Mouse (Mus musculus) thymus, postnatal 36 days (tissue): ENCODE data around the gene Tysnd1.
A peak's percentile ranks its signal among the peaks of the same experiment; 100 is the strongest.

Experiments
- DNase-seq, 2 experiments: peaks; one replicate each; pipeline ENCODE4 v3.0.0; 2022; ENCODE audit warnings: mixed read lengths in 2 of 2

The Tysnd1 gene

DNA sequence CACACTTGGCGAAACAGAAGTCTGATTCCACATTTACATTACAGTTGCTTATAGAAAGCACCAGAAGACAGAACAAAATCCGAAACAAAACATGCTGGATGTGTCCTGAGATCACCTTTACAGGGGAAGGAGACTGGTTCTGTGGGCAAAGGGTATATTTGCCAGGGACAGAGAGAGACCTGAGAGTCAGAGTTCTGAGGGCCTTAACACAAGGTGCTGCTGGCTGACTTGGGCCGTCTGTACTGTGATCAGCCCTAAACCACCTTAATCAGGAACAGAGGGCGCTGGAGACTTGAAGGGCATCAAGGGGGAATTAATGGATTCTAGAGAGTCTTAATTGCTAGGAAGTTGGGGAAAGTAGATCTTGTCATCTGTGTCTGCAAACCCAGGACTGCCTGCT lies 1.8 kb upstream of the Tysnd1 start:
- DNase-seq, result no peak

DNA sequence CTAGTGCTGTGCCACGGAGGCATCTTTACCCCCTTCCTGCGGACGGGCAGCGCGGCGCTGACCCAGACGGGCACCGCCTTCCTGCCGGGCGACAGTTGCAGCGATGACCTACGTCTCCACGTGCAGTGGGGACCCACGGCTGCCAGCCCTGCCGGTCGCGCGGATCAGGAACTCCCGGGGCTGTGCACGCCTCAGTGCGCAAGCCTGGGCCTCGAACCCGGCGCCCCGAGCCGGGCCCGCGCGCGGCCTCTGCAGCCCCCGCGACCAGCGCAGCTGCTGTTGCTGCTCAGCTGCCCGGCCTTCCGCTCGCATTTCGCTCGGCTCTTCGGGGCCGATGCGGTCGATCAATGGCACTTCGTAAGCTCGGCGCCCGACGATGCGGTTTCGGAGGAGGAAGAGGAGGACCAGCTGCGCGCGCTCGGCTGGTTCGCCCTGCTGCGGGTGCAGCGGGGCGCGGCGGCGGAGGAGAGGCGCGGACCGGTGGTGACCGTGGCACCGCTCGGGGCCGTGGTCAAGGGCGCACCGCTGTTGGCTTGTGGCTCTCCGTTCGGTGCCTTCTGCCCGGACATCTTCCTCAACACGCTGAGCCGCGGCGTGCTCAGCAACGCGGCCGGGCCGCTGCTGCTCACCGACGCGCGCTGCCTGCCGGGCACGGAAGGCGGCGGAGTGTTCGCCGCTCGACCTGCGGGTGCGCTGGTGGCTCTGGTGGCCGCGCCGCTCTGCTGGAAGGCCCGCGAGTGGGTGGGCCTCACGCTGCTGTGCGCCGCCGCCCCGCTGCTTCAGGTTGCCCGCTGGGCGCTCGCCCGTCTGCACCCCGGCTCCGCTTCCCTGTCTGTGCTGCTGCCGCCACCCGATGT lies 617 bp downstream of the Tysnd1 start:
- peak in 1 of 2 experiments; percentile 59 for DNase-seq

DNA sequence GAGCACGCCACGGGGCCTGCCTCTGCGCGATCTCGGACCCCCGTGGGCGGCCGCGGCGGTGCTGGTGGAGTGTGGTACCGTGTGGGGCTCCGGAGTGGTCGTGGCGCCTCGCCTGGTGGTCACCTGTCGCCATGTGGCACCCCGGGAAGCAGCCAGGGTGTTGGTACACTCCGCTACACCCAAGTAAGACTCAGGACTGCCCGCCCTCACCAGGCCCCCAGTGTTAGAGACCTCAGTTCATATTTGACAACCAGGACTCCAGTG lies 1.2 kb downstream of the Tysnd1 start:
- no peak for DNase-seq

DNA sequence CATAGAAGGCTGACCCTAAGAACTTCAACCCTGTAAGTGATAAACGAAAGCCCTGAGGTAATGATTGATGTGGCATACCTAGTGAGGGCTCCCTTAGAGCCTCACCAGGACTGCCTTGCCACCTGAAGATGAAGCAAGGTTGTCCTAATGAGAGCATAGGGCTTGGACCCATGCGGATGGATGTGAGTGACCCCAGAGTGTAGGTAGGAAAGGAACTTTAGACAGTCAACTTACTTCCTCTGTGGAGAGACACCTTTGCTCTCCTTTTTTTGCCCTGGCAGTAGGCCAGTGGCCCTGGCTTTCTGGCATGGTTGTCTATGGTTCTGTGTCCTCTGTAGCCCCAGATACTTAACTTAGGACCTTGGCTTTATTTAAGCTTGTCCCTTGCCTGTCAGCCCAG lies 1.7 kb downstream of the Tysnd1 start:
- no peak for DNase-seq

DNA sequence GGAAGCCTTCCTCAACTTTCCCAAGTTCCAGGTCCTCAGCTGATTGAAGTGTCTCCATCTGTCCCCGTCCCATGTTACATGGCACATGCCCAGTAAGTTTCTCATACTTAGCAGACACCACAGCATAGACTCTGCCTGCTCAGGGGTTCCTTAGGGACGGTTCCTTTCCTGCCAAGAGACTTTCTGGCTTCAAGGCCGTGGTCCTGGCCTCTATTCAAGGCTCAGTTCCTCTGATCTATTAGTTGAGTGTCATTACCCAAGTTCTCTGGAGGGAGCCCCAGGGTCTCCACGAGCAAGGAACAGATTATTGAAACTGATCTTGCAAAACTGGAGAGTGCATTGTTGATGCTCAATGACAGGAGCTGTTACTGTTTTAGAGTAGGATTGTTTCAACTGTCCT lies 9.3 kb downstream of the Tysnd1 start:
- no peak for DNase-seq

DNA sequence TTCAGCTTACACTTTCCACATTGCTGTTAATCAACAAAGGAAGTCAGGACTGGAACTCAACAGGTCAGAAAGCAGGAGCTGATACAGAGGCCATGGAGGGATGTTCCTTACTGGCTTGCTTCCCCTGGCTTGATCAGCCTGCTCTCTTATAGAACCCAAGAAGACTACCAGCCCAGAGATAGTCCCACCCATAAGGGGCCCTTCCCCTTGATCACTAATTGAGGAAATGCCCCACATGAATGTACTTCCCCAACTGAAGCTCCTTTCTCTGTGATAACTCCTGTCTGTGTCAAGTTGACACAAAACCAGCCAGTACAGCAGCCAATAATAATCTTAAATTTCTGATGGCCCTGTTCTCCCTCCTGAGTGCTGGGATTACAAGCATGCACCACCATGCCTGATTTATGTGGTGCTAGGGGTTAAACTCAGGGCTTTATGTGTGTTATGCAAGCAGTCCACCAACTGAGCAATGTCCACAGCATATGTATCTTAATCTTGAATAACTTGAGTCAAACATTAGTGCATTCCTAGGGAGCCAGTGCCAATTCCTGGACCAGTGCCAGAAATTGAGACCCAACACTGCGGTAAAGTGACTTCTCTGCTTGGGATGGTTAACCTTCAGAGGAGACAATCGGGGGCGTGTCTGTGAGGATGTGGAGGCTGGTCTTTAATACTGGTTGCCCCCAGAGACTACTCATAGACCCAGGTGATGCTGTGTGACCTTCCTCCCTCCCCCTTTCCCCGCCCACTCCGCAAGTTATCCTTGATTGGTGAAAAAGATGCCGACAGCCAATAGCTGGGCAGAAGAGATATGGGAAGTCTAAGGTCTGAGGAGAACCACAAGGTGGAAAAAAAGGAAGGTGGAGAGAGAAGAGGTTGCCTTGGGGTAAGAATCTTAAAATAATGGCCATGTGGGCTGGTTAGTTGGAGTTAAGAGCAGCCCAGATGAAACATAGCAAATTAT lies 11.4 kb downstream of the Tysnd1 start:
- DNase-seq, result no peak

DNA sequence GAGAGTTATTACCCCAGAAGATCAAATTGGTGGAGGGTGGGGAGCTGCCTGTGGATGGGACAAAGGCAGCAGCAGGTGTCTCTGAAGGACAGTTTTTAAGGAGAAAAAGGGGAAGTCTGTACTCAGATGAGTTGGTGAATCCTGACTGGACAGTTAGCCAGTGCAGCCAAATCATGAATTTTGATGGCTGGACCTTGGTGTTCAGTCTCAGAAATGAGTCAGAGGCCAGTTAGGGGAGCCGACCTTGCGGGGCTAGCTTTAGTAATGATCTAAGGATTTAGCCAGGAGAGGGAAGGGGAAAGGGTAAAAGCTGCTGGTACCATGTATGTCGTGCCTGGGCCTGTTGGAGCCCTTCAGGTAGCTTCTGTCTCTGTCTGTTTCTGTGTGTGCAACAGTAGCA lies 18.3 kb downstream of the Tysnd1 start:
- DNase-seq, result no peak

DNA sequence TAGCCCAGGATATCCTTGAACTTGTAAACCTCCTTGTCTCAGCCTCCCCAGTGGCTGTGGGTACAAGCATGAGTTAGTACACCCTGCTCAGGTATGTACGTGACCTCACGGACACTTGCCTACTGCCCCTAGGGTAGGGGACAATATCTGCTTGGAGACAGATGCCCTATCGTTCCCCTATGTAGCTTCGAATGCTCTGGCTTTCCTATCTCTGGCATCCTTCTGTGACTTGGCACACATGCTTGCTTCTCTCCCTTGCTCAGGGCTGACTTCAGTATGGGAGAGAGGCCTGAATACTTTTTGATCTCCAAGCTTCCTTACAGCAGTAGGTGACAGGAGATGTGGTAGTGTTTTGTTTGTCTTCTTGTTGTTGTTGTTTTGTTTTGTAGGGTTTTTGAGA lies 18.8 kb downstream of the Tysnd1 start:
- no peak for DNase-seq

DNA sequence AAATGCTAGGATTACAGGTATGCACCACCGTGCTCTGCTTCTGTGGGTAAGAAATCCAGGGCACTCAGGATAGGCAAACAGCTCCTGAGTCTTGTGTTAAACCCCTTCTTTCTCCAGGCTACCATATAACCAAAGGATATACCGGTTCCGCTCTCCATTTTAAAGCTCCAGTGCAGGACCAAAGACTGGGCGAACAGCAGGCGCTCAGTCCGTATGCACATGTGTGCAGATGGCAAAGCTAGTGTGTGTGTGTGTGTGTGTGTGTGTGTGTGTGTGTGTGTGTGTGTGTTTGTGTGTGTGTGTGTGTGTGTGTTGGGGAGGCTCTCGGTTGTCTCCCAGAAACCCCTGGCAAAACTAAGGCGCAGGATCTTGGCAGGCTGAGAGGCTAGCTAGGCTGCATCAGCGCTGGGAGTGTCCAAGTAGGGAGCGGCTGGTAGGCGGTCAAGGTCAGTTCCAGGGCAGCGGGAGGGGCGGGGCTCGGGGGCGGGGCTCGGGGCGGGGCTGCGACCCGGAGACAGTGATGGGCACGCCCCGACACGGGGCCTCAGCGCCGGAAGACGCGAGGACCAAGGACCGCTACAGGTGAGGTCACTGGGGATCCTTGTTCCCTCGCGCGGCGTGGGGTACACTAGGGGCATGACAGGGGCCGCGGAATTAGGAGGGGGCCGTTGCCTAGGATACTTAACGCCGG lies 19.6 kb downstream of the Tysnd1 start, which contains the start of gene Aifm2:
Gene Aifm2, plus strand, starts transcription at position 493 of the 691 bp plus-strand sequence.
- peak in 1 of 2 experiments; percentile 20 for DNase-seq

DNA sequence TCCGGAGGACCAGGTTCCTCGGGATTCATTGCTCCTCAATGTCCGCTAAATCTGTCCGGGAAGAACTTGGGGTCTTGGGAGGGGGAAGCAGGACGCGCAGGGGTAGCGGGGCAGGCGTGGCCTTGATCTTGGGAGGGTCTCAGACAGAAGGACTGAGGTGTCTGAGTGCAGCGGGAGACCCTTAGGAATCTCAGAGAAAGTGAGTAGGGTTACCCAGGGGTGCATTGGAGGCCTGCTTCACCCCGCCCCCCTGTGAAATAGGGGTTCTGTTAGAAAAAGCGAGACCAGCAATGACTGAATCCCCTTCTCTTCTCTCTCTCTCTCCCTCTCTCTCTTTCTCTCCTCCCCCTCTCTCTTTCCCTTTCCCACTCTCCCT lies 20.1 kb downstream of the Tysnd1 start:
- DNase-seq, result no peak

DNA sequence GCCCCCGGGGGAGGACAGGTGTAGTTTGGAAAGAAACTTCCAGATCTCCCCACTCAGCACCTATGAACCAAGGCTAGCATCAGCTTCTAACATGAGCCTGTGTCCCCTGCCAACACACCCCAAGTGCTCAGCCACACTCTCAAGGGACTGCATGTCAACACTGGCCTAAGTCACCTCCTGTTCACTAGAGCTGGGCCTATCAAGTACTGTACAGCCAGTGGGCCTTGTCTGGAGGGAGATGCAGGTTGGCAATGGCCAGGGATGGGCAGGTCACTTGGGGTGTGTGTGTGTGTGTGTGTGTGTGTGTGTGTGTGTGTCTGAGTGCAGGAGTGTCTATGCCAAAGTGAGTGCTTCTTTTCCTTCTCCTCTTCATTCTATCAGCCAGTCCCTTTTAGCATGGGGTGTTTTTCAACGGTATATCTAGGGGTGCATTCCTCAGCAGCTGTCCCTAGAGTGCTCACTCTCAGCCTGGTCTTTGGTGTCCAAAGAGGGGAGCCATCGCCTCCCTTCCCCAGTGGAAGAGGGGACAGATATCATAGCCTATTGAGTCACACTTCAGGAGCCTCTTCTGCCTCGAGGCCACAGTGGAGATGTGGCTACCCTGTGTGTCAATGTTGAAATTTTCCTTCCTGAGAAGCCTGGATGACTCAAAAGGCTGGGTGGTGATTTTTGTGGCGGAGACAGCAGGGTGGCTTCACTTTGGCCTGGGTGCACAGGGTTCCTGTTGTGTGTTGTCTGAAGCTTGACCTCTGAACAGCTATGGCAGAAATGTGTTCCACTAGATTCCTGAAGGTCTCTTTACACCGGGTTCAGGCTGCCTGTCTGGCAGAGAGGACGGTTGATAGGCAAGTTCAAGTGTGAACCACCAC lies 20.9 kb downstream of the Tysnd1 start:
- DNase-seq, result no peak

DNA sequence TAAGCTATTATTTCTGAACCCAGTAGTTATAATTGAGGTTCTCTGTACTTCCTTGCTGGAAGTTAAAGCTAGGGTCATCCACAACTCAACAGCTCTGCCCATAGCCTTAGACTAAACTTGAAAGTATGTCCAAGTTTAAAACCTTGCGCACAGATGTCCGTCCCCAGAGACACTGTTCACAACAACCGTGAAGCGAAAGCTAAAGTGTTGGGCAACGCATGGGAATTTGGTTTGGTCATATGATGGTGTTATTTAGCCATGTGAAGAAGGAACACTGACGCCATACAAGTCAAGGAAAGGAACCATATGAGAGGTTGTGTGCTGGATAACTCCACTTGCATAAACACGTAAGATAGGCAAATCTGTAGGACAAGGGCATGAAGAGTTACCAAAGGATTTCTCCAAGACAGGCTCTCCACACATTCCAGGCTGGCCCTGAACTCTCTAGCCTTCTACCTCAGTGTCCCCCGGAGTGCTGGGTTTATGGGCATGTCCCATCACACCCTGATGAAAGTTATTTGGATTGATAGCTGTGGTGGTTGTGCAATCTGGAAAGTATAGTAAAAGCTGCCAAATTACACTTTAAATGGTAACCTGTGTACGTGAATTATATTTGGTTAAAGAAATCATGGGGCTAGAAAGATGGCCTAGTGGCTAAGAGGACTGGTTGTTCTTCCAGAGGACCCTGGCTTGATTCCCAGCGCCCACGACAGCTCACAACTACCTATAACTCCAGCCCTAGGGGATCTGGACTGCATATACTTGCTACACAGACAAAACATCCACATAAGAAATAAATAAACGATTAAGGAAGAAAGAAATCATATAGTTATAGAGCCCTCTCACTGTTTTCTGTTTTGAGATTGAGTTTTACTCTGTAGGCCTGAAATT lies 22.3 kb downstream of the Tysnd1 start:
- DNase-seq, result no peak

DNA sequence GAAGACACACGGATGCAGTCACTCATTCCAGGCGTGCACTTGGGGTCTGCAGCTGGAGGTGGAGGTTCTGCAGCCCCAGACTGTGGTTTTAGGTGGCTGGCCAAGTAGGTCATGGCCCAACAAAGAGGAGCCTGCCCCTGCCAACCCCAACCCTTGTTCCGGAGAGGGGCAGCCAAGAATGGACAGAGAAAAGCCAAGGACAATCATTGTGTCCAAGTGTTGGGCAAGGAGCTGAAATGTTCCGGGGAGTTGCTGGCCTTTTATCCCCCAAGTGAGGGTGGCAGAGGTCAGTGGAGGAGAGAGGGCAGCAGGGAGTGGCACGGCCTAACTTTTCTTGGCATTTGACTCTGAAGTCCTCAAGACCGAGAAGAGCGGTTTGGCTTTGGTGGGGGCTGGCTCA lies 25.0 kb downstream of the Tysnd1 start:
- no peak for DNase-seq

DNA sequence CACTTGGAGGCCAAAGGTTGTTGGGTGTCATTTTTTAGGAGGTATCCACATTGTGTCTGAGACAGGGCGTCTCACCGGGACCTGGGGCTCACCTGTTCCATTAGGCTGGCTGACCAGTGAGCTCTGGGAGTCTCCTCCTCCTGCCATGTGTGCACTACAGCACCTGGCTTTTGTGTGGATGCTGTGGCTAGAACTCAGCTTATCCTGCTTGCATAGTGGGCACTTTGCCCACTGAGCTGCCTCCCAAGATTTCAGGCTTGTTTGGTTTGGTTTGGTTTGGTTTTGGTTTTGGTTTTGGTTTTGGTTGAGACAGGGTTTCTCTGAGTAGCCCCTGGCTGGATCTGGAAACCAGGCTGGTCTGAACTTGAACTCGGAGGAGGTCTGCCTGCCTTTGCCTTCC lies 26.9 kb downstream of the Tysnd1 start:
- DNase-seq, result no peak

DNA sequence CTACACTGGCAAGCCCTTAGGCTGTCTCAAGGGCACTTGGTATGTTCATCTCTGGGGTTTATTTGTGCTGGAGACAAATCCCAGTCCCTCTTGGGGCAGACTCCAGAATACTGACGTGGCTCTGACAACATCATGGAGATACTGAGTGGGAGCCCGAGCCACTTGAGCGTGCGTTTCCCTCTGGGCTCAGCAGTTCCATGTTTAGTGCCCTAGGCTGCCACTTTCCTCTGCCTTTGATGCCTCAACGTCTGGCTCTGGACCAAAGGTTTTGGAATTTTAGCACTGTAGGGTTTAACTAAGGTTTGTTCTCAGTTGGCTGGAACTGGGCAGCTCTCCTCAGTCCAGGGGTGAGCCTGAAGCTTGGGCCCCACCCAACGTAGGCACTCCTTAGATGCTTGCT lies 28.0 kb downstream of the Tysnd1 start:
- DNase-seq, result no peak

DNA sequence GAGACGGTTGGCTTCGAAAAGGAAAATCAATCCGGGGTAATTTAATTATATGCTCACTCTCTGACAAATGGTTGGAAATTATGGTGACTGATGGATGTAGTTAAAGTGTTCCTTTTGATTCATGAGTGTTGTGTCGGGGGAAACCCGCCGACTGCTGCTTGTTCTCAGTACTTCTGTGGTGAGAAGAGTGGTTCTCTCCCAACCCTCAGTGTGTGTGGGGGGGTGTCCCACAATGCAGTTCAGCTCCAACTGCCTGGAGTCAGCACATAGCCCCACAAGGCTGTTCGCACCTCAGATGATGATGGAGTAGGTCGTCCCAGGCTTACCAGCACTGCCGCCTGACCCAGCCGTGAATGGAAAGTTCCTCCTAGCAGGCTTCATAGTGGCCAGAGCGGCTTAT lies 33.9 kb downstream of the Tysnd1 start:
- no peak for DNase-seq

DNA sequence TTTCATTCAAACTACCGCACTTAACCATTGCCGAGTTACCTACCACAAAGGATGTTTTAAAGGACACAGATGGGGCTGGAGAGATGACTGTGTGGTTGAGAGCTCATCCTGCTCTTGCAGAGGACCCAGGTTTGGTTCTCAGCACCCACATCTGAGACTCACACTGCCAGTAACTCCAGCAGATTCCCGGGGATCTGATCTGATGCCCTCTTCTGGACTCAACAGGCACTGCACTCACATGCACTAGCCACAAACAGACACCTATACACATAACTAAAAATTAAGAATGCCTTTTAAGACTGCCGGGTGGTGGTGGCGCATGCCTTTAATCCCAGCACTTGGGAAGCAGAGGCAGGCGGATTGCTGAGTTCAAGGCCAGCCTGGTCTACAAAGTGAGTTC lies 34.9 kb downstream of the Tysnd1 start:
- no peak for DNase-seq

DNA sequence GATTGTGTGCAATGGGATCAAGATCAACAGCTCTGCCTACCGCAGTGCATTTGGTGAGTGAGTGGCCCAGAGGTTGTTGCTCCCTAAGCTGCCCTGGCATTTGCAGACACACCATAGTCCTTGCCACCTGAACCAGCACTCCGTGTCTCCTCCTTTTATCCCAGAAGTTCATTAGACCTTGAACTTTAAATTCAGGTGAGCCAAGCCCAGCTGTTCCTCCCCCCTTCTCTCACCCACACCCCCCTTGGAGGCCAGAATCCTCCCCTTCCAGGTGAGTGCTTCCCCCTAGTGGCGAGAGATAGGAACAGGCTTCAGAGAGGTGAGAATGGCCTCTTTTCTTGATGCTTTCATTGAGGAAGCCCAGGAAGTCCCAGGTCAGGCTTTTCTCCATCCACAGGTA lies 39.1 kb downstream of the Tysnd1 start:
- peak in 1 of 2 experiments; percentile 14 for DNase-seq

DNA sequence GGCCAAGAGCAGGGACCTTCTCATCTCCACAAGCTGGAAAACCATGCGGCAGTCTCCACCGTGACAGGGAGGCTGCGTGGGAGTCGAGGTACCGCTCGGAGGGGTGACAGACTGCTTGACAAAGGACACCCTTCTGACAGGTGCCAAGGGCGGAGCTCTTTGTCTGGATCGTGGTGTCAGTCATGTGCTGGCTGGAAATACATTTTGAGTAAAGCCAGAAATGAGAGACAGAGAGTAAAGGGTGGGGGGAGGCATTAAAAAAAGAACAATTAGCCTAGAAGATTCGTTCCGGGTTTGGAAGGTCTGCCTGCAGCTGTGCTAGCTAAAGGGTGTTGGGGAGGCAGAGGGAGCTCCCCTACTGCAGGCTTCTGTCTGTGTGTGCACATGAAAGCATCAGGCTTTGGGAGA lies 41.4 kb downstream of the Tysnd1 start:
- DNase-seq, result no peak

DNA sequence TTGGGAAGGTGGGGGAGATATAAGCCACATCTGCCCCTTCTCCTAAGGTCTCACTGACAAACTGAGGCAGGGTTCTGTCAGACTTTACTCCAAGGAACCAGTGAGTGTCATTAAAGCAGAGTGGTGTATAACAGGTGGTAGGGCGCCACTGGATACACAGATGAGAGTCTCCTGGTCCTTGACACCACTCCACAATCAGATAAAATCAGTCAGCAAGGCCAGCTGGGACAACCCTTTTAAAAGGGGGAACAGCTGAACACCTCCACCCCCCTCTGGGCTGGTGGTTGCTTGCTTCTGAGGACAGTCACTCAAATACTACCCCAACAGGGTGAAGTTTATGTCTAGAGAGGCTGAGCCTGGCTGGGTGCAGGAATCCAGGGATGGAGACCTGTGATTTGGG lies 42.2 kb downstream of the Tysnd1 start:
- no peak for DNase-seq

DNA sequence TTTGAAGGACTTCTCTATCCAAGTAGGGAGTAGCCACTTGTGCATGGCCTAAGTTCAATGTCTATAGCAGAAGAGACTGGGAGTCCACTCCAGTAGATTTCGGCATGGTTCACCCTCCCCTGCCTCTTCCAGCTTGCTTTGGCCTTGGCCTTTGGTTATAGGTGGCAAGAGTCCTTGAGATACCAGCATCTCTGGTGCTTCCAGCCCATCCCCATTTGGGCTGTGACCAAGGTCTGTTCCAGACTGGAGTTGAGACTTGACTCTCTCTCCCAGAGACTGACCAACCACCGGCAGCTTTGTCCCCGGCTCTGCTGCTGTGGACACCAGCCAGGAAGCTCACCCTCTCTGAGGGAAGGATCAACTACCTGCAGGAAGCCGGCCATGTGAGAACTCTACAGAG lies 42.8 kb downstream of the Tysnd1 start:
- DNase-seq, result no peak
